Mouse (Mus musculus): ENCODE measurements at regions not wholly inside any gene's neighbourhood (a gene's known extent, or its start where the extent isn't known, plus 50 kb on each side); places are given as distances from the start of the nearest gene placed in this dataset.

GRCm38 (mm10) chr13:45130516-45131249 lies 52.2 kb downstream of the Gm9817 start:
- TF ChIP-seq CTCF (conservative IDR thresholded peaks at IDR 0.05; ENCODE audit: low read length) (no peak), POU5F1 (IDR thresholded peaks at IDR 0.05; ENCODE audit: borderline replicate concordance, low read length) (no peak), NANOG (IDR thresholded peaks at IDR 0.05; ENCODE audit: borderline replicate concordance, low read length) (no peak)
- no peaks in the 10 kb centered on the region for H3K4me1 ChIP-seq (replicated peaks; ENCODE audit: low read depth, low read length)
- H3K9me3 ChIP-seq (ENCODE audit: low read length) = peaks cover 32% of the 10 kb centered on the region
- no peaks in the 10 kb centered on the region for H3K36me3 ChIP-seq (ENCODE audit: insufficient read depth, low read length)
- H3K4me3 ChIP-seq (replicated peaks; ENCODE audit: low read length) = no peak overlapping the region
- no peaks in the 10 kb centered on the region for H3K27me3 ChIP-seq (ENCODE audit: insufficient read depth, low read length)

GRCm38 (mm10) chr13:45140616-45141015 lies 62.1 kb downstream of the Gm9817 start:
- H3K4me1 ChIP-seq (replicated peaks; ENCODE audit: low read depth, low read length) = no peaks in the 10 kb centered on the region
- TF ChIP-seq NANOG (IDR thresholded peaks at IDR 0.05; ENCODE audit: borderline replicate concordance, low read length) (no peak), CTCF (conservative IDR thresholded peaks at IDR 0.05; ENCODE audit: low read length) (no peak), POU5F1 (IDR thresholded peaks at IDR 0.05; ENCODE audit: borderline replicate concordance, low read length) (no peak)
- H3K9me3 ChIP-seq (ENCODE audit: low read length) = peaks cover 14% of the 10 kb centered on the region
- no peaks in the 10 kb centered on the region for H3K36me3 ChIP-seq (ENCODE audit: insufficient read depth, low read length)
- H3K4me3 ChIP-seq (replicated peaks; ENCODE audit: low read length) = no peak overlapping the region
- H3K27me3 ChIP-seq (ENCODE audit: insufficient read depth, low read length) = no peaks in the 10 kb centered on the region

- H3K4me3 ChIP-seq (replicated peaks; ENCODE audit: low read length) = no peak overlapping the region
- no peaks in the 10 kb centered on the region for H3K36me3 ChIP-seq (ENCODE audit: insufficient read depth, low read length)
- H3K9me3 ChIP-seq (ENCODE audit: low read length) = no peaks in the 10 kb centered on the region
- peaks cover 8% of the 10 kb centered on the region; the same call in 1 of the 2 replicates for H3K4me1 ChIP-seq (replicated peaks; ENCODE audit: low read depth, low read length)
- no peaks in the 10 kb centered on the region for H3K27me3 ChIP-seq (ENCODE audit: insufficient read depth, low read length)
- no peak for TF ChIP-seq CTCF (conservative IDR thresholded peaks at IDR 0.05; ENCODE audit: low read length)
- no peak for TF ChIP-seq NANOG (IDR thresholded peaks at IDR 0.05; ENCODE audit: borderline replicate concordance, low read length)
- no peak for TF ChIP-seq POU5F1 (IDR thresholded peaks at IDR 0.05; ENCODE audit: borderline replicate concordance, low read length)
Observed at GRCm38 (mm10) chr13:45145129-45145528, 66.6 kb downstream of the Gm9817 start.

DNA sequence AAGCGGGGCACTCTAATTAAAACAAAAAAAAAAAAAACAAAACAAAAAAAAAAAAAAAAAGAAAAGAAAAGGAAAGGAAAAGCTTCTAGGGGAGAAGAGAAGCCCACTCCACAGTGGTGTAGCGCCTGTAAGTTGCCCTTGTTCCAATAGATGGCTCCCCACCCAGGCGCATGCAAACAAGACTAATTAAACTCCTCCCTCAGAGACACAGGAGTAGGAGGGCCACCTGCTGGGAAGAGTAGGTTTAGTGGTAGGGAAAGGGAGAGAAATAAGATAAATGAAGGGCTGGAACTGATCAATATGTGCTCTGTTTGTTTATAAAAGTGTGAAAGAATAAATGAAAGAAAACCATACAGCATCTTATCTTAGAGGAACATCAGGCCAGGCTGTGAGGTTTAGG lies 77.7 kb downstream of the Gm9817 start:
- H3K9me3 ChIP-seq (ENCODE audit: low read length) = no peaks in the 10 kb centered on the region
- peaks cover 6% of the 10 kb centered on the region for H3K4me1 ChIP-seq (replicated peaks; ENCODE audit: low read depth, low read length)
- TF ChIP-seq CTCF (conservative IDR thresholded peaks at IDR 0.05; ENCODE audit: low read length) (no peak), NANOG (IDR thresholded peaks at IDR 0.05; ENCODE audit: borderline replicate concordance, low read length) (no peak), POU5F1 (IDR thresholded peaks at IDR 0.05; ENCODE audit: borderline replicate concordance, low read length) (no peak)
- H3K27me3 ChIP-seq (ENCODE audit: insufficient read depth, low read length) = peaks cover 3% of the 10 kb centered on the region; the same call in 1 of the 2 replicates
- no peak overlapping the region for H3K4me3 ChIP-seq (replicated peaks; ENCODE audit: low read length)
- H3K36me3 ChIP-seq (ENCODE audit: insufficient read depth, low read length) = no peaks in the 10 kb centered on the region

DNA sequence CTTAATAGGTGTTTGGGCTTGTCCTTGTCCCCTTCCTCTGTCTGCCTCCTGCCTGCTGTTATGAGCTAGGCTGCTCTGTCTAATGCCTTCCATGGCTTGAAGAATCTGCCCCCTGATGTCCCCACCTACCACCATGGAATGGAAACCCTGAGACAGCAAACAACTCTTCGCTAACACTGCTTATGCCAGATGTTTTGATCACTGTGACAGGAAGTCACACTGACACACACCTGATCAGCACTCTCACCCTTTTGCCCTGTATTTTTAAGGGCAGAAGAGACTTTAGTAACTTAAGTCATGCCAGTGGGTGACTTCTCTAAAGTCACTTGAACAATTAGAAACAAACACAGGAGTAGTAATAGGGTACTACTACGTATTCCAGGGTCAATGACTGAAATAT lies 78.5 kb downstream of the Gm9817 start:
- H3K9me3 ChIP-seq (ENCODE audit: low read length) = no peaks in the 10 kb centered on the region
- peaks cover 6% of the 10 kb centered on the region for H3K4me1 ChIP-seq (replicated peaks; ENCODE audit: low read depth, low read length)
- TF ChIP-seq POU5F1 (IDR thresholded peaks at IDR 0.05; ENCODE audit: borderline replicate concordance, low read length) = no peak
- no peak for TF ChIP-seq NANOG (IDR thresholded peaks at IDR 0.05; ENCODE audit: borderline replicate concordance, low read length)
- no peak for TF ChIP-seq CTCF (conservative IDR thresholded peaks at IDR 0.05; ENCODE audit: low read length)
- peaks cover 3% of the 10 kb centered on the region; the same call in 1 of the 2 replicates for H3K27me3 ChIP-seq (ENCODE audit: insufficient read depth, low read length)
- H3K36me3 ChIP-seq (ENCODE audit: insufficient read depth, low read length) = no peaks in the 10 kb centered on the region
- no peak overlapping the region for H3K4me3 ChIP-seq (replicated peaks; ENCODE audit: low read length)

GRCm38 (mm10) chr13:45160281-45160680 lies 81.8 kb downstream of the Gm9817 start:
- Histone ChIP-seq H3K9me3 (ENCODE audit: low read length) (no peaks in the 10 kb centered on the region), H3K4me3 (replicated peaks; ENCODE audit: low read length) (no peak overlapping the region), H3K4me1 (replicated peaks; ENCODE audit: low read depth, low read length) (peaks cover 6% of the 10 kb centered on the region), H3K27me3 (ENCODE audit: insufficient read depth, low read length) (no peaks in the 10 kb centered on the region), H3K36me3 (ENCODE audit: insufficient read depth, low read length) (no peaks in the 10 kb centered on the region)
- TF ChIP-seq CTCF (conservative IDR thresholded peaks at IDR 0.05; ENCODE audit: low read length) (no peak), POU5F1 (IDR thresholded peaks at IDR 0.05; ENCODE audit: borderline replicate concordance, low read length) (no peak), NANOG (IDR thresholded peaks at IDR 0.05; ENCODE audit: borderline replicate concordance, low read length) (no peak)

DNA sequence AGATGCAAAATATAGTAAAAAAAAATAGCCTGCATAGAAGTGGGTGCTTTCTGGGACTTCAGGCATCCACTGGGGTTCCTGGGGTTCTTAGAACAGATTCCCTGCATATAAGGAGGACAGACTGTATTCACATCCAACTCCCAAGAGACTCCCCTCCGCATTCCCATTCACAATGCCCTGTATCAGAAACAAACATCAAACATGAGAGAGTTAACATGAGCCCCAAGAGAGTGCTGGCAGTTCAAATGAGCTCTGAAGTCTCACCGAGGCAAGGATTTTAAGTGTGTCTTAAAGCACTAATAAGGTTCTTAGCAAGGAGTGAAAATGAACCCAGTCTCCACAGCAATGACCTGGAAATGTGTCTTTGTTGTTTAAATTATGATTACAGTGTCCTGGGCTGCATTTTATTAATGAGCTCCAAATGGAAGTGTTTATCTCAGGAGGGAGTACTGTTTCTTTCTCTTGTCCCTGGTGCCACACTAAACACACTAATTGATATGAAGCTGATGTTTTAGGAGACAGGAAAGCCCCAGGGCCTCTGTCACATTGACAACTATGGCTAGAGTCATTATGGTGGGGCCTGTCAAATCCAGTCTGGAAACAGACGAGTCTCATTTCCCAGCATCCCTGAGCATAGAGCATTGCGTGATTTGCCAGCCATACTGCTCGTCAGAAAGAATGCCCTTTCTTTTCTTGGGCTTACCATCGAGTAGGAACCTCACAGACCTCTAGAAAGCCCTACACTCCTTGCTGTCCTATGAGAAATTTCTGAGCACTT lies 85.7 kb downstream of the Gm9817 start:
- Histone ChIP-seq H3K4me3 (replicated peaks; ENCODE audit: low read length) (no peak overlapping the region), H3K4me1 (replicated peaks; ENCODE audit: low read depth, low read length) (no peaks in the 10 kb centered on the region), H3K36me3 (ENCODE audit: insufficient read depth, low read length) (no peaks in the 10 kb centered on the region), H3K27me3 (ENCODE audit: insufficient read depth, low read length) (no peaks in the 10 kb centered on the region), H3K9me3 (ENCODE audit: low read length) (no peaks in the 10 kb centered on the region)
- TF ChIP-seq POU5F1 (IDR thresholded peaks at IDR 0.05; ENCODE audit: borderline replicate concordance, low read length) = no peak
- no peak for TF ChIP-seq CTCF (conservative IDR thresholded peaks at IDR 0.05; ENCODE audit: low read length)
- no peak for TF ChIP-seq NANOG (IDR thresholded peaks at IDR 0.05; ENCODE audit: borderline replicate concordance, low read length)

DNA sequence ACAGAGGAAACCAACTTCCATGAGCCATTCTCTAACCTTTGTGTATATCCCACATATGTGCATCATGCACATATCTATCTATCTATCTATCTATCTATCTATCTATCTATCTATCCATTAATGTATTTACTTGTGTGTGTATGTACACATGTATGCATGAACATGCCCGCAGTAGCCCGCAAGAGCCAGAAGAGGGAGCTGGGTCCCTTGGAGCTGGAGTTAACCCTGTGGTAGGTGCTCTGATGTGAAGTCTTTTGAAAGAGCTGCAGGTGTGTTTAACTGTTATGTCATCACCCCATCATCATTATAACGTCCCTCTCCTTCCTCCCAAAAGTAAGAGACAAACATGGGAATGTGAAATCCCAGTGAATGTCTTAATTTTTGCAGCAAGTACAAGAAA lies 86.7 kb downstream of the Gm9817 start:
- Histone ChIP-seq H3K36me3 (ENCODE audit: insufficient read depth, low read length) (no peaks in the 10 kb centered on the region), H3K4me3 (replicated peaks; ENCODE audit: low read length) (no peak overlapping the region), H3K27me3 (ENCODE audit: insufficient read depth, low read length) (no peaks in the 10 kb centered on the region), H3K9me3 (ENCODE audit: low read length) (no peaks in the 10 kb centered on the region), H3K4me1 (replicated peaks; ENCODE audit: low read depth, low read length) (no peaks in the 10 kb centered on the region)
- TF ChIP-seq POU5F1 (IDR thresholded peaks at IDR 0.05; ENCODE audit: borderline replicate concordance, low read length) (no peak), NANOG (IDR thresholded peaks at IDR 0.05; ENCODE audit: borderline replicate concordance, low read length) (no peak), CTCF (conservative IDR thresholded peaks at IDR 0.05; ENCODE audit: low read length) (peak; percentile 57)
